ENCODE assay signal across 23 mouse cellular contexts in the genomic region with DNA sequence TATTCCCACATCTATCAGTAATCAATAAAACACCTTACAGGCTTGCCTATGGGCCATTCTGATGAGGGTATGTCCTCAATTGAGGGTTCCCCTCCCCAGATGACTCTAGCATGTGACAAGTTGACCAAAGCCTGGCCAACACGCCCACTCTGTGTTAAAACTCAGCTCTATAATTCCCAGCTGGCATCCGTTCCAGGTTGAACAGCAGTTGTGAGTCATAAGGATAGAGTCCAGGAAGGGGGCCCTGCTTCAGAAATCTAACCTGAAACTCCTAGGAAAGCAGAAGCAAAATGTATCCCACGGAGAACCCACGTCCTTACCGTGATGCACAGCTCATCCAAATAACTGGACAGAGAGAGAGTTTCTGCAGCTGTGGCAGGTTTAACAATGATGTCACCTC.
A peak's percentile ranks its signal among the peaks of the same experiment; 100 is the strongest.
DNase-seq lines count a peak whose midpoint lies in the region; TF ChIP-seq lines count a peak whose summit lies in the region.
"Had no signal": no experiment of that assay in that cellular context is flagged by ENCODE, and none has a peak within 500 bp of the region (broad histone marks: within the 10 kb centered on the region; RNA-seq: fewer than 3 reads in every experiment).

No protein-coding gene starts in this region.

- TF ChIP-seq POLR2A in bone marrow macrophage, adult 2 months (IDR thresholded peaks at IDR 0.05; ENCODE audit: borderline replicate concordance, low read depth, low read length) = no peak

- 95% methylated on average over 5 of the region's 5 CpGs for WGBS in macrophage (ENCODE audit: missing documents)

- H3K79me2 ChIP-seq in macrophage (ENCODE audit: inconsistent target) = no peaks in the 10 kb centered on the region

- H3K27ac ChIP-seq in bone marrow macrophage, adult 2 months (ENCODE audit: insufficient read depth, low read depth, low read length) = 0 out of 2 replicates have a peak overlapping the region, but pooled peaks have one; percentile 60
- H3K27ac ChIP-seq in macrophage = peak overlapping the region; percentile 88
- H3K27ac ChIP-seq: heart, embryonic 10.5 days; hindbrain, embryonic 14.5 days; limb, embryonic 12.5 days; midbrain, embryonic 10.5 days; neural tube, embryonic 12.5 days had no signal

- peaks cover 18% of the 10 kb centered on the region for H3K4me1 ChIP-seq in bone marrow macrophage, adult 2 months (ENCODE audit: control insufficient read depth, insufficient read depth, low read length)
- H3K4me1 ChIP-seq: heart, embryonic 10.5 days; limb, embryonic 12.5 days; midbrain, embryonic 10.5 days; neural tube, embryonic 12.5 days had no signal

- H3K4me3 ChIP-seq in bone marrow macrophage, adult 2 months (ENCODE audit: insufficient read depth, low read length) = no peak overlapping the region
- H3K4me3 ChIP-seq in macrophage (ENCODE audit: inconsistent target) = no peak overlapping the region
- H3K4me3 ChIP-seq: heart, embryonic 10.5 days; left cerebral cortex, adult 2 months; limb, embryonic 12.5 days; midbrain, embryonic 10.5 days; neural tube, embryonic 12.5 days had no signal

- H3K36me3 ChIP-seq in macrophage (ENCODE audit: inconsistent target) = no peaks in the 10 kb centered on the region
- H3K36me3 ChIP-seq: heart, embryonic 10.5 days; limb, embryonic 12.5 days; midbrain, embryonic 10.5 days; neural tube, embryonic 12.5 days had no signal

- peak; percentile 15 for DNase-seq in layer of hippocampus, adult 11-12 months (ENCODE audit: low spot score)
- DNase-seq in layer of hippocampus, adult 18-20 months (ENCODE audit: low spot score in 2 of 2) = no peak
- DNase-seq in right cerebral cortex, adult 2 months (ENCODE audit: low spot score in 2 of 2) = peak; percentile 46 to 52
- no peak for DNase-seq in right cerebral cortex, postnatal 14 days
- no peak for DNase-seq in natural killer cell, adult 2 months (ENCODE audit: low spot score in 2 of 2)
- DNase-seq in heart, adult 9 months (ENCODE audit: low spot score in 2 of 2) = no peak
- DNase-seq: adrenal gland, adult 8-10 months; cerebellum, adult 9-10 months; gastrocnemius, postnatal 36 days; heart, postnatal 4 days; kidney, postnatal 25 days; liver, postnatal 0 days; retina, postnatal 1 day; thymus, adult 18-20 months; thymus, postnatal 4 days had no signal

- no peak for TF ChIP-seq CTCF in bone marrow macrophage, adult 2 months (IDR thresholded peaks at IDR 0.05; ENCODE audit: low read depth, low read length)

Comparison
In these comparisons a context has a peak if more than half of its experiments do, and no peak if none do; other contexts are left out.
1. DNase-seq: peak in layer of hippocampus, adult 11-12 months (single experiment) and right cerebral cortex, adult 2 months (2 of 2); none in layer of hippocampus, adult 18-20 months (0 of 2), right cerebral cortex, postnatal 14 days (single experiment), natural killer cell, adult 2 months (0 of 2) and heart, adult 9 months (0 of 2).